Mouse (Mus musculus) stomach, postnatal 0 days (tissue): ENCODE results near the gene Slc9a3r1.

ENCODE experiments used
- CTCF ChIP-seq: IDR thresholded peaks from 2 replicates; pipeline ENCODE4 v1.5.1; 2016; ENCODE audit warnings: antibody characterized with exemption, low read depth, mild to moderate bottlenecking, moderate library complexity
- EP300 ChIP-seq: optimal IDR thresholded peaks from 2 replicates; pipeline ENCODE3; 2016; ENCODE audit warnings: antibody characterized with exemption

- TF ChIP-seq CTCF (no peak), EP300 (no peak)
These were observed 8.0 kb upstream of the Slc9a3r1 start for GRCm38 (mm10) chr11:115155053-115155634.
